Mouse (Mus musculus): Measurements from ENCODE around the gene Psenen.

The Psenen gene

GRCm38 (mm10) chr7:30518325-30518724, 45.1 kb downstream of the Psenen start:
- no peak for DNase-seq (ENCODE audit: low read depth, low spot score)

- DNase-seq (ENCODE audit: low read depth, low spot score) = no peak
Measured at GRCm38 (mm10) chr7:30515003-30515760, 48.2 kb downstream of the Psenen start.
